ENCODE assay signal across 12 mouse cellular contexts in genomic region chr19:26865736-26866135, GRCm38 (mm10). TPM values are rescaled to one million over a fixed set of nuclear protein-coding genes. Genes with fewer than 3 reads are reported as not detected.
DNase-seq lines count a peak whose midpoint lies in the region; ATAC-seq lines count a peak whose summit lies in the region.
"Had no signal": no experiment of that assay in that cellular context is flagged by ENCODE, and none has a peak within 500 bp of the region (broad histone marks: within the 10 kb centered on the region; RNA-seq: fewer than 3 reads in every experiment).

No protein-coding gene starts in this region.

- peak overlapping the region; percentile 18 for H3K4me2 ChIP-seq in kidney, embryonic 15.5 days
- H3K4me2 ChIP-seq in forebrain, embryonic 14.5 days (ENCODE audit: low read length): no peak overlapping the region
- no peak overlapping the region for H3K4me2 ChIP-seq in neural tube, embryonic 15.5 days
- no peak overlapping the region for H3K4me2 ChIP-seq in liver, embryonic 12.5 days
- H3K4me2 ChIP-seq: liver, embryonic 15.5 days had no signal

- no peaks in the 10 kb centered on the region for H3K27me3 ChIP-seq in kidney, embryonic 15.5 days
- H3K27me3 ChIP-seq in forebrain, embryonic 14.5 days (replicated peaks; ENCODE audit: control insufficient read depth, insufficient read depth, low read length): no peaks in the 10 kb centered on the region
- H3K27me3 ChIP-seq in limb, embryonic 10.5 days (ENCODE audit: low read depth, poor library complexity, severe bottlenecking): no peaks in the 10 kb centered on the region
- no peaks in the 10 kb centered on the region for H3K27me3 ChIP-seq in neural tube, embryonic 15.5 days (replicated peaks)
- H3K27me3 ChIP-seq in liver, embryonic 12.5 days (replicated peaks): no peaks in the 10 kb centered on the region
- H3K27me3 ChIP-seq: liver, embryonic 15.5 days had no signal

- H3K27ac ChIP-seq in kidney, embryonic 15.5 days: peak overlapping the region; percentile 91
- H3K27ac ChIP-seq in forebrain, embryonic 14.5 days (ENCODE audit: low read depth, low read length): no peak overlapping the region
- peak overlapping the region; percentile 11; the same call in 1 of the 2 replicates for H3K27ac ChIP-seq in limb, embryonic 10.5 days
- peak overlapping the region; percentile 23; the same call in 1 of the 2 replicates for H3K27ac ChIP-seq in neural tube, embryonic 15.5 days (replicated peaks)
- no peak overlapping the region for H3K27ac ChIP-seq in liver, embryonic 12.5 days
- H3K27ac ChIP-seq: liver, embryonic 15.5 days had no signal

- H3K4me1 ChIP-seq in kidney, embryonic 15.5 days: peaks cover 46% of the 10 kb centered on the region
- H3K4me1 ChIP-seq in forebrain, embryonic 14.5 days (ENCODE audit: control insufficient read depth, insufficient read depth, low read length): peaks cover 14% of the 10 kb centered on the region; the same call in 1 of the 2 replicates
- peaks cover 27% of the 10 kb centered on the region for H3K4me1 ChIP-seq in limb, embryonic 10.5 days
- peaks cover 30% of the 10 kb centered on the region for H3K4me1 ChIP-seq in neural tube, embryonic 15.5 days
- H3K4me1 ChIP-seq in liver, embryonic 12.5 days: no peaks in the 10 kb centered on the region
- H3K4me1 ChIP-seq: liver, embryonic 15.5 days had no signal

- no peak for DNase-seq in kidney, adult 8-10 months
- peak; percentile 62 for DNase-seq in forebrain, embryonic 14.5 days (ENCODE audit: low spot score)
- no peak for DNase-seq in limb, embryonic 10.5 days (ENCODE audit: low spot score)
- DNase-seq in ovary, postnatal 10 days (ENCODE audit: low spot score): no peak
- no peak for DNase-seq in gastrocnemius, postnatal 4 days (ENCODE audit: low spot score in 2 of 2)
- DNase-seq: gastrocnemius, postnatal 10 days had no signal

- H3K4me3 ChIP-seq in kidney, embryonic 15.5 days (replicated peaks): no peak overlapping the region
- no peak overlapping the region for H3K4me3 ChIP-seq in forebrain, embryonic 14.5 days (ENCODE audit: low read depth, low read length)
- no peak overlapping the region for H3K4me3 ChIP-seq in limb, embryonic 10.5 days
- H3K4me3 ChIP-seq in neural tube, embryonic 15.5 days (replicated peaks): no peak overlapping the region
- H3K4me3 ChIP-seq in liver, embryonic 12.5 days: no peak overlapping the region
- H3K4me3 ChIP-seq: liver, embryonic 15.5 days had no signal

- peak; percentile 96 for ATAC-seq in kidney, embryonic 15.5 days (replicated peaks; ENCODE audit: low FRiP score)
- peak; percentile 48 for ATAC-seq in forebrain, embryonic 14.5 days
- peak; percentile 62; the same call in 1 of the 2 replicates for ATAC-seq in neural tube, embryonic 15.5 days (ENCODE audit: low FRiP score)
- no peak for ATAC-seq in liver, embryonic 12.5 days

- H3K9ac ChIP-seq in kidney, embryonic 15.5 days: no peak overlapping the region
- no peak overlapping the region for H3K9ac ChIP-seq in forebrain, embryonic 14.5 days (ENCODE audit: low read length)
- H3K9ac ChIP-seq in neural tube, embryonic 15.5 days (replicated peaks): no peak overlapping the region
- H3K9ac ChIP-seq in liver, embryonic 12.5 days: no peak overlapping the region
- H3K9ac ChIP-seq: liver, embryonic 15.5 days had no signal

- WGBS in kidney, embryonic 15.5 days: 11% methylated on average over 7 of the region's 7 CpGs
- WGBS in forebrain, embryonic 14.5 days: 14% methylated on average over 7 of the region's 7 CpGs
- 18% methylated on average over 7 of the region's 7 CpGs for WGBS in limb, embryonic 10.5 days
- 6% methylated on average over 7 of the region's 7 CpGs for WGBS in neural tube, embryonic 15.5 days
- 50% methylated on average over 7 of the region's 7 CpGs for WGBS in liver, embryonic 12.5 days (ENCODE audit: insufficient replicate concordance)

- no peaks in the 10 kb centered on the region for H3K36me3 ChIP-seq in kidney, embryonic 15.5 days
- H3K36me3 ChIP-seq in forebrain, embryonic 14.5 days (ENCODE audit: control insufficient read depth, insufficient read depth, low read length): no peaks in the 10 kb centered on the region
- no peaks in the 10 kb centered on the region for H3K36me3 ChIP-seq in limb, embryonic 10.5 days
- H3K36me3 ChIP-seq in neural tube, embryonic 15.5 days: no peaks in the 10 kb centered on the region
- H3K36me3 ChIP-seq in liver, embryonic 12.5 days: no peaks in the 10 kb centered on the region
- H3K36me3 ChIP-seq: G1E; liver, embryonic 15.5 days had no signal

- H3K9me3 ChIP-seq in kidney, embryonic 15.5 days (replicated peaks): no peaks in the 10 kb centered on the region
- H3K9me3 ChIP-seq in forebrain, embryonic 14.5 days (replicated peaks; ENCODE audit: control insufficient read depth, low read length): no peaks in the 10 kb centered on the region
- no peaks in the 10 kb centered on the region for H3K9me3 ChIP-seq in limb, embryonic 10.5 days (replicated peaks)
- no peaks in the 10 kb centered on the region for H3K9me3 ChIP-seq in neural tube, embryonic 15.5 days (replicated peaks)
- no peaks in the 10 kb centered on the region for H3K9me3 ChIP-seq in liver, embryonic 12.5 days (replicated peaks)
- H3K9me3 ChIP-seq: liver, embryonic 15.5 days had no signal

RNA-seq across cellular contexts. Expression of gene Gm815, which starts 19.9 kb away (rescaled TPM):
- not detected in 2 replicates for polyA plus RNA-seq in kidney, embryonic 15.5 days (2015; fragmentation: Nextera tagmentation; extraction: Ambion mirVana)
- not detected in 2 replicates for polyA plus RNA-seq in forebrain, embryonic 14.5 days (2014; fragmentation: Nextera tagmentation; extraction: Ambion mirVana)
- not detected in 2 replicates for polyA plus RNA-seq in limb, embryonic 10.5 days (2016; fragmentation: Nextera tagmentation; extraction: Ambion mirVana)
- not detected in 2 replicates for polyA plus RNA-seq in neural tube, embryonic 15.5 days (2015; fragmentation: Nextera tagmentation; extraction: Ambion mirVana)
- not detected for total RNA-seq in gastrocnemius, postnatal 4 days (2021)
- not detected in 2 replicates for polyA plus RNA-seq in liver, embryonic 12.5 days (2016; fragmentation: Nextera tagmentation; extraction: Ambion mirVana)
- total RNA-seq: G1E; gastrocnemius, postnatal 10 days had no signal
- polyA plus RNA-seq: G1E; liver, embryonic 15.5 days; small intestine, adult 2 months had no signal

Comparison
In these comparisons a context has a peak if more than half of its experiments do, and no peak if none do; other contexts are left out.
1. H3K27ac ChIP-seq: peak in kidney, embryonic 15.5 days (single experiment), limb, embryonic 10.5 days (single experiment) and neural tube, embryonic 15.5 days (single experiment); none in forebrain, embryonic 14.5 days (single experiment) and liver, embryonic 12.5 days (single experiment).